Mouse (Mus musculus) heart, postnatal 10 days (tissue): ENCODE data around the gene Eef1akmt1. TPM values are rescaled to one million over a fixed set of nuclear protein-coding genes. Genes with fewer than 3 reads are reported as not detected.

Experiments
- DNase-seq, 2 experiments: peaks; one replicate each; pipeline ENCODE4 v3.0.0; 2021
- intact Hi-C: fragments of 180-260 bp; cut with DNase I; formaldehyde crosslinking; loops from one replicate; pipeline ENCODE4 v1.15.1; 2025
- total RNA-seq, 2 experiments: library from RNA; stranded (reverse); gene quantifications; 2 replicates each; pipeline ENCODE4 v1.2.3; 2021

Eef1akmt1 gene
- total RNA-seq = 10 to 100 TPM; 32.4 to 32.6 TPM

- peak; percentile 98 for DNase-seq
- intact Hi-C loops = loop anchor here (2.0 to 5.0 kb wide), 2 partner anchors 39 to 149 kb away; no protein-coding TSS in a partner anchor
These were observed at the start of gene Eef1akmt1 for GRCm38 (mm10) chr14:57571155-57572133. Gene Eef1akmt1, minus strand, starts transcription at chr14:57571612.

GRCm38 (mm10) chr14:57620598-57621236 lies 49.3 kb upstream of the Eef1akmt1 start:
- no peak for DNase-seq
- intact Hi-C loops = no loop called here

GRCm38 (mm10) chr14:57619487-57619886 lies 48.1 kb upstream of the Eef1akmt1 start:
- intact Hi-C loops = loop anchor here (1.0 to 2.0 kb wide), 2 partner anchors 84 to 247 kb away; no protein-coding TSS in a partner anchor
- peak; percentile 72 to 78 for DNase-seq

- intact Hi-C loops = loop anchor here (2.0 kb wide), 1 partner anchor 245 kb away; no protein-coding TSS in a partner anchor
- DNase-seq = no peak
These were observed 46.3 kb upstream of the Eef1akmt1 start for GRCm38 (mm10) chr14:57617675-57618074.

GRCm38 (mm10) chr14:57616339-57616965 lies 45.0 kb upstream of the Eef1akmt1 start:
- intact Hi-C loops = no loop called here
- no peak for DNase-seq

- intact Hi-C loops = no loop called here
- DNase-seq = no peak
These were observed 44.4 kb upstream of the Eef1akmt1 start for GRCm38 (mm10) chr14:57615828-57616227.

- intact Hi-C loops = no loop called here
- no peak for DNase-seq
These were observed 39.6 kb upstream of the Eef1akmt1 start for GRCm38 (mm10) chr14:57611034-57611433.

GRCm38 (mm10) chr14:57609816-57610329 lies 38.5 kb upstream of the Eef1akmt1 start:
- intact Hi-C loops = no loop called here
- DNase-seq = no peak

- intact Hi-C loops = no loop called here
These were observed 36.1 kb upstream of the Eef1akmt1 start for GRCm38 (mm10) chr14:57607500-57607899.

GRCm38 (mm10) chr14:57606663-57607365 lies 35.4 kb upstream of the Eef1akmt1 start:
- intact Hi-C loops = no loop called here
- no peak for DNase-seq

More at GRCm38 (mm10) chr14:57607500-57607899, 36.1 kb upstream of the Eef1akmt1 start:
- DNase-seq = peak; percentile 97

GRCm38 (mm10) chr14:57593279-57593678 lies 21.9 kb upstream of the Eef1akmt1 start:
- intact Hi-C loops = no loop called here

GRCm38 (mm10) chr14:57591830-57592229 lies 20.4 kb upstream of the Eef1akmt1 start:
- intact Hi-C loops = no loop called here
- DNase-seq = no peak

More at GRCm38 (mm10) chr14:57593279-57593678, 21.9 kb upstream of the Eef1akmt1 start:
- no peak for DNase-seq

- intact Hi-C loops = no loop called here
These were observed 5.1 kb upstream of the Eef1akmt1 start for GRCm38 (mm10) chr14:57576364-57577060.

GRCm38 (mm10) chr14:57574792-57575587 lies 3.6 kb upstream of the Eef1akmt1 start:
- no peak for DNase-seq
- intact Hi-C loops = loop anchor here (5.0 kb wide), 1 partner anchor 43 kb away; no protein-coding TSS in a partner anchor

More at GRCm38 (mm10) chr14:57576364-57577060, 5.1 kb upstream of the Eef1akmt1 start:
- no peak for DNase-seq

GRCm38 (mm10) chr14:57565626-57566025 lies 5.8 kb downstream of the Eef1akmt1 start:
- intact Hi-C loops = no loop called here
- DNase-seq = no peak

- intact Hi-C loops = no loop called here
- DNase-seq = no peak
These were observed 14.5 kb downstream of the Eef1akmt1 start for GRCm38 (mm10) chr14:57556922-57557321.

GRCm38 (mm10) chr14:57555471-57556070 lies 15.8 kb downstream of the Eef1akmt1 start:
- intact Hi-C loops = no loop called here
- no peak for DNase-seq

- DNase-seq = no peak
- intact Hi-C loops = no loop called here
These were observed 17.0 kb downstream of the Eef1akmt1 start for GRCm38 (mm10) chr14:57554434-57554833.
